Mouse (Mus musculus): Measurements from ENCODE around the gene Crct1. TPM values are rescaled to one million over a fixed set of nuclear protein-coding genes. Genes with fewer than 3 reads are reported as not detected.

The Crct1 gene
- 0.28 TPM in 1 of 2 replicates, not detected in the other for polyA plus RNA-seq (2015; fragmentation: Nextera tagmentation; extraction: Ambion mirVana)

GRCm38 (mm10) chr3:93015460-93016104, at the start of gene Crct1:
Gene Crct1 (minus strand): TSS chr3:93015687.
- no peak for ATAC-seq (replicated peaks; ENCODE audit: extremely low read depth, insufficient read depth, low FRiP score)
- Histone ChIP-seq H3K27me3 (ENCODE audit: control insufficient read depth, insufficient read depth, low read length) (0 out of 2 replicates have a peak, but pooled peaks cover 2% of the 10 kb centered on the region), H3K4me3 (ENCODE audit: low read length) (peak within 1 kb of the TSS; percentile 59), H3K27ac (ENCODE audit: low read length) (no peak within 1 kb of the TSS), H3K36me3 (ENCODE audit: control insufficient read depth, insufficient read depth) (no peaks in the 10 kb centered on the region), H3K9me3 (replicated peaks; ENCODE audit: control insufficient read depth, low read length) (no peaks in the 10 kb centered on the region), H3K9ac (ENCODE audit: low read length) (peak within 1 kb of the TSS; percentile 62), H3K4me2 (ENCODE audit: low read depth, low read length) (peak within 1 kb of the TSS; percentile 80), H3K4me1 (ENCODE audit: control insufficient read depth, insufficient read depth, low read length) (peaks cover 3% of the 10 kb centered on the region; the same call in 1 of the 2 replicates)
- 37% methylated on average over 4 of the region's 4 CpGs for WGBS

- Histone ChIP-seq H3K9ac (ENCODE audit: low read length) (no peak overlapping the region), H3K9me3 (replicated peaks; ENCODE audit: control insufficient read depth, low read length) (no peaks in the 10 kb centered on the region), H3K4me3 (ENCODE audit: low read length) (no peak overlapping the region), H3K4me1 (ENCODE audit: control insufficient read depth, insufficient read depth, low read length) (no peaks in the 10 kb centered on the region), H3K27me3 (ENCODE audit: control insufficient read depth, insufficient read depth, low read length) (no peaks in the 10 kb centered on the region), H3K4me2 (ENCODE audit: low read depth, low read length) (no peak overlapping the region), H3K27ac (ENCODE audit: low read length) (no peak overlapping the region), H3K36me3 (ENCODE audit: control insufficient read depth, insufficient read depth) (no peaks in the 10 kb centered on the region)
- ATAC-seq (replicated peaks; ENCODE audit: extremely low read depth, insufficient read depth, low FRiP score) = no peak
- WGBS = 52% methylated on average over 10 of the region's 10 CpGs
Measured at GRCm38 (mm10) chr3:93052826-93053474, 37.5 kb upstream of the Crct1 start.

GRCm38 (mm10) chr3:93050182-93050581, 34.7 kb upstream of the Crct1 start:
- no peak for ATAC-seq (replicated peaks; ENCODE audit: extremely low read depth, insufficient read depth, low FRiP score)

GRCm38 (mm10) chr3:93031450-93031849, 16.0 kb upstream of the Crct1 start:
- ATAC-seq (replicated peaks; ENCODE audit: extremely low read depth, insufficient read depth, low FRiP score) = no peak
- no peak overlapping the region for H3K4me3 ChIP-seq (ENCODE audit: low read length)
- no peak overlapping the region for H3K27ac ChIP-seq (ENCODE audit: low read length)
- no peaks in the 10 kb centered on the region for H3K9me3 ChIP-seq (replicated peaks; ENCODE audit: control insufficient read depth, low read length)
- H3K27me3 ChIP-seq (ENCODE audit: control insufficient read depth, insufficient read depth, low read length) = no peaks in the 10 kb centered on the region
- H3K9ac ChIP-seq (ENCODE audit: low read length) = no peak overlapping the region
- 47% methylated on average over 5 of the region's 5 CpGs for WGBS
- H3K36me3 ChIP-seq (ENCODE audit: control insufficient read depth, insufficient read depth) = no peaks in the 10 kb centered on the region
- H3K4me1 ChIP-seq (ENCODE audit: control insufficient read depth, insufficient read depth, low read length) = no peaks in the 10 kb centered on the region
- no peak overlapping the region for H3K4me2 ChIP-seq (ENCODE audit: low read depth, low read length)

More at GRCm38 (mm10) chr3:93050182-93050581, 34.7 kb upstream of the Crct1 start:
- WGBS = 75% methylated on average over 1 of the region's 1 CpGs
- Histone ChIP-seq H3K9me3 (replicated peaks; ENCODE audit: control insufficient read depth, low read length) (no peaks in the 10 kb centered on the region), H3K4me2 (ENCODE audit: low read depth, low read length) (no peak overlapping the region), H3K4me1 (ENCODE audit: control insufficient read depth, insufficient read depth, low read length) (no peaks in the 10 kb centered on the region), H3K9ac (ENCODE audit: low read length) (no peak overlapping the region), H3K4me3 (ENCODE audit: low read length) (no peak overlapping the region), H3K27ac (ENCODE audit: low read length) (no peak overlapping the region), H3K36me3 (ENCODE audit: control insufficient read depth, insufficient read depth) (no peaks in the 10 kb centered on the region), H3K27me3 (ENCODE audit: control insufficient read depth, insufficient read depth, low read length) (no peaks in the 10 kb centered on the region)

- H3K36me3 ChIP-seq (ENCODE audit: control insufficient read depth, insufficient read depth) = no peaks in the 10 kb centered on the region
- WGBS = 35% methylated on average over 2 of the region's 2 CpGs
- H3K4me1 ChIP-seq (ENCODE audit: control insufficient read depth, insufficient read depth, low read length) = no peaks in the 10 kb centered on the region
- no peaks in the 10 kb centered on the region for H3K9me3 ChIP-seq (replicated peaks; ENCODE audit: control insufficient read depth, low read length)
- ATAC-seq (replicated peaks; ENCODE audit: extremely low read depth, insufficient read depth, low FRiP score) = no peak
- no peaks in the 10 kb centered on the region for H3K27me3 ChIP-seq (ENCODE audit: control insufficient read depth, insufficient read depth, low read length)
- no peak overlapping the region for H3K27ac ChIP-seq (ENCODE audit: low read length)
- H3K4me2 ChIP-seq (ENCODE audit: low read depth, low read length) = no peak overlapping the region
- no peak overlapping the region for H3K4me3 ChIP-seq (ENCODE audit: low read length)
- no peak overlapping the region for H3K9ac ChIP-seq (ENCODE audit: low read length)
Measured at GRCm38 (mm10) chr3:93025486-93025885, 10.0 kb upstream of the Crct1 start.

- Histone ChIP-seq H3K36me3 (ENCODE audit: control insufficient read depth, insufficient read depth) (no peaks in the 10 kb centered on the region), H3K4me2 (ENCODE audit: low read depth, low read length) (no peak overlapping the region), H3K4me3 (ENCODE audit: low read length) (no peak overlapping the region), H3K27ac (ENCODE audit: low read length) (no peak overlapping the region), H3K27me3 (ENCODE audit: control insufficient read depth, insufficient read depth, low read length) (no peaks in the 10 kb centered on the region), H3K9ac (ENCODE audit: low read length) (no peak overlapping the region), H3K9me3 (replicated peaks; ENCODE audit: control insufficient read depth, low read length) (no peaks in the 10 kb centered on the region), H3K4me1 (ENCODE audit: control insufficient read depth, insufficient read depth, low read length) (no peaks in the 10 kb centered on the region)
- 63% methylated on average over 3 of the region's 3 CpGs for WGBS
- no peak for ATAC-seq (replicated peaks; ENCODE audit: extremely low read depth, insufficient read depth, low FRiP score)
Measured at GRCm38 (mm10) chr3:93023411-93024184, 8.1 kb upstream of the Crct1 start.

GRCm38 (mm10) chr3:93021171-93021570, 5.7 kb upstream of the Crct1 start:
- Histone ChIP-seq H3K4me1 (ENCODE audit: control insufficient read depth, insufficient read depth, low read length) (no peaks in the 10 kb centered on the region), H3K4me2 (ENCODE audit: low read depth, low read length) (no peak overlapping the region), H3K4me3 (ENCODE audit: low read length) (no peak overlapping the region), H3K9me3 (replicated peaks; ENCODE audit: control insufficient read depth, low read length) (no peaks in the 10 kb centered on the region), H3K27me3 (ENCODE audit: control insufficient read depth, insufficient read depth, low read length) (no peaks in the 10 kb centered on the region), H3K9ac (ENCODE audit: low read length) (no peak overlapping the region), H3K27ac (ENCODE audit: low read length) (no peak overlapping the region), H3K36me3 (ENCODE audit: control insufficient read depth, insufficient read depth) (no peaks in the 10 kb centered on the region)
- ATAC-seq (replicated peaks; ENCODE audit: extremely low read depth, insufficient read depth, low FRiP score) = no peak
- WGBS = 68% methylated on average over 1 of the region's 1 CpGs

GRCm38 (mm10) chr3:93018960-93019359, 3.5 kb upstream of the Crct1 start, which contains the start of gene Lce1m:
Gene Lce1m (minus strand): TSS chr3:93019060.
- no peak for ATAC-seq (replicated peaks; ENCODE audit: extremely low read depth, insufficient read depth, low FRiP score)
- Histone ChIP-seq H3K27me3 (ENCODE audit: control insufficient read depth, insufficient read depth, low read length) (no peaks in the 10 kb centered on the region), H3K36me3 (ENCODE audit: control insufficient read depth, insufficient read depth) (no peaks in the 10 kb centered on the region), H3K4me1 (ENCODE audit: control insufficient read depth, insufficient read depth, low read length) (peaks cover 1% of the 10 kb centered on the region; the same call in 1 of the 2 replicates), H3K4me2 (ENCODE audit: low read depth, low read length) (no peak within 1 kb of the TSS), H3K9ac (ENCODE audit: low read length) (no peak within 1 kb of the TSS), H3K9me3 (replicated peaks; ENCODE audit: control insufficient read depth, low read length) (no peaks in the 10 kb centered on the region), H3K4me3 (ENCODE audit: low read length) (no peak within 1 kb of the TSS), H3K27ac (ENCODE audit: low read length) (no peak within 1 kb of the TSS)
- 89% methylated on average over 2 of the region's 2 CpGs for WGBS
